8 mouse cellular contexts compared by ENCODE assay signal in genomic region chr19:12595530-12596289, GRCm38 (mm10). TPM values are rescaled to one million over a fixed set of nuclear protein-coding genes. Genes with fewer than 3 reads are reported as not detected.
A peak's percentile ranks its signal among the peaks of the same experiment; 100 is the strongest.
DNase-seq lines count a peak whose midpoint lies in the region; ATAC-seq and TF ChIP-seq lines count a peak whose summit lies in the region.

No protein-coding gene starts in this region.

- no peaks in the 10 kb centered on the region for H3K36me3 ChIP-seq in ES-Bruce4 (ENCODE audit: control insufficient read depth, insufficient read depth, low read length, poor library complexity, severe bottlenecking)
- H3K36me3 ChIP-seq in forebrain, embryonic 10.5 days (replicated peaks), result no peaks in the 10 kb centered on the region
- H3K36me3 ChIP-seq in heart, embryonic 16.5 days (ENCODE audit: control insufficient read depth, insufficient read depth), result no peaks in the 10 kb centered on the region
- H3K36me3 ChIP-seq in liver, embryonic 14.5 days (replicated peaks; ENCODE audit: control insufficient read depth, insufficient read depth, low read depth), result peaks cover 2% of the 10 kb centered on the region; the same call in 1 of the 2 replicates

- no peaks in the 10 kb centered on the region for H3K9me3 ChIP-seq in ES-Bruce4 (replicated peaks; ENCODE audit: control insufficient read depth, insufficient read depth, low read length, poor library complexity, severe bottlenecking)
- no peaks in the 10 kb centered on the region for H3K9me3 ChIP-seq in forebrain, embryonic 10.5 days
- H3K9me3 ChIP-seq in heart, embryonic 16.5 days (replicated peaks; ENCODE audit: control insufficient read depth, low read length), result no peaks in the 10 kb centered on the region
- H3K9me3 ChIP-seq in liver, embryonic 14.5 days (ENCODE audit: control insufficient read depth, low read length), result no peaks in the 10 kb centered on the region

- no peak for TF ChIP-seq POLR2A in ES-Bruce4 (IDR thresholded peaks at IDR 0.05; ENCODE audit: insufficient read depth, low read length)

- under 1% methylated on average over 49 of the region's 49 CpGs for WGBS in forebrain, embryonic 10.5 days
- whole genome bisulfite sequencing in heart, embryonic 16.5 days, result under 1% methylated on average over 49 of the region's 49 CpGs
- under 1% methylated on average over 49 of the region's 49 CpGs for WGBS in liver, embryonic 14.5 days (ENCODE audit: insufficient replicate concordance)

- peak overlapping the region; percentile 10; the same call in 1 of the 2 replicates for H3K9ac ChIP-seq in ES-Bruce4 (ENCODE audit: low read depth, poor library complexity, severe bottlenecking)
- peak overlapping the region; percentile 74 for H3K9ac ChIP-seq in heart, embryonic 16.5 days (ENCODE audit: low read length)
- H3K9ac ChIP-seq in liver, embryonic 14.5 days (replicated peaks), result peak overlapping the region; percentile 31

- H3K27ac ChIP-seq in ES-Bruce4 (ENCODE audit: insufficient read depth, low read length), result no peak overlapping the region
- peak overlapping the region; percentile 69 for H3K27ac ChIP-seq in forebrain, embryonic 10.5 days
- 0 out of 2 replicates have a peak overlapping the region, but pooled peaks have one; percentile 14 for H3K27ac ChIP-seq in heart, embryonic 16.5 days (ENCODE audit: low read length)
- no peak overlapping the region for H3K27ac ChIP-seq in liver, embryonic 14.5 days

- peak; percentile 22 for DNase-seq in c-Kit-positive CD71-positive TER-119-negative erythroid progenitor cells, embryonic 14.5 days (ENCODE audit: low read depth)
- peak; percentile 59 for DNase-seq in forebrain, embryonic 10.5 days (ENCODE audit: extremely low spot score, low spot score)
- peak; percentile 86 for DNase-seq in kidney, postnatal 14 days
- DNase-seq in liver, embryonic 14.5 days (ENCODE audit: low read depth in 3 of 3, low spot score in 3 of 3), result peak; percentile 37 to 45 (median 40)
- peak; percentile 71 for DNase-seq in neural tube, embryonic 10.5 days (ENCODE audit: extremely low spot score, low spot score)
- peak; percentile 64 for DNase-seq in testis, postnatal 10 days (ENCODE audit: low spot score)

- H3K4me1 ChIP-seq in ES-Bruce4 (ENCODE audit: control insufficient read depth, insufficient read depth, low read length), result no peaks in the 10 kb centered on the region
- H3K4me1 ChIP-seq in forebrain, embryonic 10.5 days, result peaks cover 7% of the 10 kb centered on the region; the same call in 1 of the 2 replicates
- no peaks in the 10 kb centered on the region; the same call in 1 of the 2 replicates for H3K4me1 ChIP-seq in heart, embryonic 16.5 days (ENCODE audit: control insufficient read depth, insufficient read depth, low read length)
- H3K4me1 ChIP-seq in liver, embryonic 14.5 days (replicated peaks; ENCODE audit: control insufficient read depth in 2 of 2, insufficient read depth in 2 of 2, low read length in 1 of 2), result no peaks in the 10 kb centered on the region

- ATAC-seq in heart, embryonic 16.5 days (replicated peaks; ENCODE audit: extremely low read depth, insufficient read depth, low FRiP score), result peak; percentile 88
- ATAC-seq in liver, embryonic 14.5 days (ENCODE audit: insufficient read depth), result peak; percentile 75

- TF ChIP-seq CTCF in ES-Bruce4 (IDR thresholded peaks at IDR 0.05; ENCODE audit: low read depth, low read length), result peak; percentile 36
- TF ChIP-seq CTCF in liver, embryonic 14.5 days (IDR thresholded peaks at IDR 0.05; ENCODE audit: low read depth), result peak; percentile 56

- peak overlapping the region; percentile 89 for H3K4me2 ChIP-seq in heart, embryonic 16.5 days (ENCODE audit: low read depth, low read length)
- peak overlapping the region; percentile 72 for H3K4me2 ChIP-seq in liver, embryonic 14.5 days (ENCODE audit: low read depth)

- no peaks in the 10 kb centered on the region; the same call in 1 of the 2 replicates for H3K27me3 ChIP-seq in ES-Bruce4 (ENCODE audit: control insufficient read depth, insufficient read depth, low read length, poor library complexity, severe bottlenecking)
- H3K27me3 ChIP-seq in forebrain, embryonic 10.5 days (ENCODE audit: poor library complexity, severe bottlenecking), result peaks cover 18% of the 10 kb centered on the region
- H3K27me3 ChIP-seq in heart, embryonic 16.5 days (ENCODE audit: control insufficient read depth, insufficient read depth, low read length), result no peaks in the 10 kb centered on the region
- H3K27me3 ChIP-seq in liver, embryonic 14.5 days (ENCODE audit: control insufficient read depth, insufficient read depth, low read length), result no peaks in the 10 kb centered on the region; the same call in 1 of the 2 replicates

- no peak for TF ChIP-seq EP300 in ES-Bruce4 (IDR thresholded peaks at IDR 0.05; ENCODE audit: insufficient read depth, low read depth, low read length)
- no peak for TF ChIP-seq EP300 in liver, embryonic 14.5 days (IDR thresholded peaks at IDR 0.05; ENCODE audit: low read depth)

- peak overlapping the region; percentile 67 for H3K4me3 ChIP-seq in ES-Bruce4 (ENCODE audit: low read depth, low read length)
- peak overlapping the region; percentile 63 for H3K4me3 ChIP-seq in forebrain, embryonic 10.5 days
- peak overlapping the region; percentile 69 for H3K4me3 ChIP-seq in heart, embryonic 16.5 days (ENCODE audit: low read length)
- peak overlapping the region; percentile 57 to 65 for H3K4me3 ChIP-seq in liver, embryonic 14.5 days (ENCODE audit: insufficient read depth in 1 of 2, low read depth in 2 of 2, low read length in 2 of 2)

RNA-seq across cellular contexts. Expression of gene Gm4952, which starts 4.1 kb away (rescaled TPM):
- polyA plus RNA-seq in ES-Bruce4 (2011; ENCODE audit: insufficient read depth, insufficient read length, low read depth, missing spikeins), result not detected in 2 replicates
- not detected in 2 replicates for polyA plus RNA-seq in forebrain, embryonic 10.5 days (2016; fragmentation: Nextera tagmentation; extraction: Ambion mirVana)
- not detected in 2 replicates for polyA plus RNA-seq in heart, embryonic 16.5 days (2015; fragmentation: Nextera tagmentation; extraction: Ambion mirVana)
- 1.5 and 1.9 TPM in 2 replicates for polyA plus RNA-seq in liver, embryonic 14.5 days (2012; rRNA removed)
- 4.2 and 4.3 TPM in 2 replicates for polyA plus RNA-seq in liver, embryonic 14.5 days (2014; fragmentation: Nextera tagmentation; extraction: Ambion mirVana)

RNA-seq across cellular contexts. Expression of gene Glyat, which starts 37.4 kb away (rescaled TPM):
- polyA plus RNA-seq in ES-Bruce4 (2011; ENCODE audit: insufficient read depth, insufficient read length, low read depth, missing spikeins), result not detected in 2 replicates
- polyA plus RNA-seq in forebrain, embryonic 10.5 days (2016; fragmentation: Nextera tagmentation; extraction: Ambion mirVana), result not detected in 2 replicates
- not detected in 2 replicates for polyA plus RNA-seq in heart, embryonic 16.5 days (2015; fragmentation: Nextera tagmentation; extraction: Ambion mirVana)
- polyA plus RNA-seq in liver, embryonic 14.5 days (2012; rRNA removed), result 0.15 and 0.19 TPM in 2 replicates
- 0.38 and 0.48 TPM in 2 replicates for polyA plus RNA-seq in liver, embryonic 14.5 days (2014; fragmentation: Nextera tagmentation; extraction: Ambion mirVana)

RNA-seq across cellular contexts. Expression of gene Fam111a, which starts 50.2 kb away (rescaled TPM):
- polyA plus RNA-seq in ES-Bruce4 (2011; ENCODE audit: insufficient read depth, insufficient read length, low read depth, missing spikeins), result 10.2 and 17.2 TPM in 2 replicates
- polyA plus RNA-seq in forebrain, embryonic 10.5 days (2016; fragmentation: Nextera tagmentation; extraction: Ambion mirVana), result 21.0 and 22.0 TPM in 2 replicates
- polyA plus RNA-seq in heart, embryonic 16.5 days (2015; fragmentation: Nextera tagmentation; extraction: Ambion mirVana), result 15.2 and 20.5 TPM in 2 replicates
- polyA plus RNA-seq in liver, embryonic 14.5 days (2012; rRNA removed), result 9.2 and 17.9 TPM in 2 replicates
- 30.3 and 31.5 TPM in 2 replicates for polyA plus RNA-seq in liver, embryonic 14.5 days (2014; fragmentation: Nextera tagmentation; extraction: Ambion mirVana)

Comparison
In these comparisons a context has a peak if more than half of its experiments do, and no peak if none do; other contexts are left out.
1. H3K27ac ChIP-seq: peak in forebrain, embryonic 10.5 days (single experiment) and heart, embryonic 16.5 days (single experiment); none in ES-Bruce4 (single experiment) and liver, embryonic 14.5 days (single experiment).
2. H3K9ac ChIP-seq: peak in every context shown above with its lines; median percentile 74 in heart, embryonic 16.5 days; 31 in liver, embryonic 14.5 days; 10 in ES-Bruce4.
3. DNase-seq: peak in every context shown above with its lines; median percentile 86 in kidney, postnatal 14 days; 71 in neural tube, embryonic 10.5 days; 64 in testis, postnatal 10 days; 59 in forebrain, embryonic 10.5 days; 40 in liver, embryonic 14.5 days; 22 in c-Kit-positive CD71-positive TER-119-negative erythroid progenitor cells, embryonic 14.5 days.
4. Peak in every context shown above with its lines, with median percentiles within 50 percentile points of each other: H3K4me3 ChIP-seq.